Mouse (Mus musculus) bone marrow macrophage, adult 2 months (primary cell): ENCODE measurements around the gene Fntb. TPM values are rescaled to one million over a fixed set of nuclear protein-coding genes. Genes with fewer than 3 reads are reported as not detected.
A peak's percentile ranks its signal among the peaks of the same experiment; 100 is the strongest.

Experiments
- H3K27ac ChIP-seq: 2 replicates; pipeline ENCODE4 v1.5.1; 2012; ENCODE audit warnings: low read depth, low read length; ENCODE audit not compliant: insufficient read depth
- H3K4me1 ChIP-seq: 2 replicates; pipeline ENCODE4 v1.6.1; 2012; ENCODE audit warnings: low read length; ENCODE audit not compliant: control insufficient read depth, insufficient read depth
- H3K4me3 ChIP-seq: 2 replicates; pipeline ENCODE4 v1.5.1; 2012; ENCODE audit warnings: mild to moderate bottlenecking, low read length, moderate library complexity; ENCODE audit not compliant: insufficient read depth
- CTCF ChIP-seq: IDR thresholded peaks from 2 replicates; pipeline ENCODE4 v1.5.1; 2012; ENCODE audit warnings: low read depth, mild to moderate bottlenecking, low read length, moderate library complexity
- POLR2A ChIP-seq: IDR thresholded peaks from 2 replicates; pipeline ENCODE4 v1.6.1; 2012; ENCODE audit warnings: mild to moderate bottlenecking, low read depth, low read length, borderline replicate concordance
- polyA plus RNA-seq: library from polyadenylated mRNA; stranded (reverse); fragments of >200 nt; gene quantifications from 2 replicates; pipeline ENCODE4 v1.2.4, GENCODE M21; 2012; ENCODE audit not compliant: missing spikeins, insufficient read depth, insufficient read length

Fntb gene
- polyA plus RNA-seq, 1 experiment, result 5.5 TPM

GRCm38 (mm10) chr12:76863651-76864050 is 98.3 kb downstream of the Fntb start:
- Histone ChIP-seq H3K27ac (no peak overlapping the region), H3K4me3 (no peak overlapping the region), H3K4me1 (peaks cover 11% of the 10 kb centered on the region)
- no peak for TF ChIP-seq CTCF
- no peak for TF ChIP-seq POLR2A

- Histone ChIP-seq H3K4me1 (peaks cover 11% of the 10 kb centered on the region), H3K27ac (no peak overlapping the region), H3K4me3 (no peak overlapping the region)
- no peak for TF ChIP-seq POLR2A
- TF ChIP-seq CTCF, result no peak
These were observed 99.9 kb downstream of the Fntb start for GRCm38 (mm10) chr12:76865266-76865665.

- no peak overlapping the region for H3K27ac ChIP-seq
- 0 out of 2 replicates have a peak overlapping the region, but pooled peaks have one; percentile 18 for H3K4me3 ChIP-seq
- TF ChIP-seq POLR2A, result no peak
- TF ChIP-seq CTCF, result no peak
- H3K4me1 ChIP-seq, result peaks cover 17% of the 10 kb centered on the region
These were observed 102.3 kb downstream of the Fntb start for GRCm38 (mm10) chr12:76867586-76868280.

- no peak overlapping the region for H3K27ac ChIP-seq
- no peak overlapping the region for H3K4me3 ChIP-seq
- peaks cover 17% of the 10 kb centered on the region for H3K4me1 ChIP-seq
- no peak for TF ChIP-seq CTCF
- TF ChIP-seq POLR2A, result no peak
These were observed 103.2 kb downstream of the Fntb start for GRCm38 (mm10) chr12:76868463-76869198.

- Histone ChIP-seq H3K27ac (no peak overlapping the region), H3K4me1 (peaks cover 17% of the 10 kb centered on the region), H3K4me3 (no peak overlapping the region)
- TF ChIP-seq CTCF, result no peak
These were observed 104.2 kb downstream of the Fntb start for GRCm38 (mm10) chr12:76869561-76869960.

- TF ChIP-seq POLR2A (no peak), CTCF (no peak)
- Histone ChIP-seq H3K4me1 (peaks cover 10% of the 10 kb centered on the region), H3K27ac (no peak overlapping the region), H3K4me3 (no peak overlapping the region)
These were observed 107.5 kb downstream of the Fntb start for GRCm38 (mm10) chr12:76872767-76873316.

GRCm38 (mm10) chr12:76874826-76875225 is 109.4 kb downstream of the Fntb start:
- Histone ChIP-seq H3K4me1 (peaks cover 7% of the 10 kb centered on the region), H3K4me3 (no peak overlapping the region), H3K27ac (no peak overlapping the region)
- TF ChIP-seq POLR2A (no peak), CTCF (no peak)

- TF ChIP-seq CTCF (peak; percentile 61), POLR2A (no peak)
- Histone ChIP-seq H3K27ac (no peak overlapping the region), H3K4me1 (no peaks in the 10 kb centered on the region), H3K4me3 (no peak overlapping the region)
These were observed 113.9 kb downstream of the Fntb start for GRCm38 (mm10) chr12:76879242-76879641.

GRCm38 (mm10) chr12:76880131-76880530 is 114.7 kb downstream of the Fntb start:
- Histone ChIP-seq H3K4me3 (no peak overlapping the region), H3K4me1 (no peaks in the 10 kb centered on the region), H3K27ac (no peak overlapping the region)
- TF ChIP-seq POLR2A, result no peak
- TF ChIP-seq CTCF, result no peak

GRCm38 (mm10) chr12:76883824-76884223 is 118.4 kb downstream of the Fntb start:
- no peak for TF ChIP-seq CTCF
- TF ChIP-seq POLR2A, result no peak
- H3K27ac ChIP-seq, result no peak overlapping the region
- H3K4me3 ChIP-seq, result no peak overlapping the region
- peaks cover 13% of the 10 kb centered on the region for H3K4me1 ChIP-seq
